Mouse (Mus musculus): ENCODE measurements at regions not wholly inside any gene's neighbourhood (a gene's known extent, or its start where the extent isn't known, plus 50 kb on each side); places are given as distances from the start of the nearest gene placed in this dataset.

- DNase-seq, result peak; percentile 39 to 57
Observed at GRCm38 (mm10) chr12:32757441-32758119, 61.8 kb upstream of the Nampt start.

GRCm38 (mm10) chr12:32758150-32758549 lies 61.2 kb upstream of the Nampt start:
- DNase-seq, result no peak

- DNase-seq, result no peak
Observed at GRCm38 (mm10) chr12:32760627-32761026, 58.7 kb upstream of the Nampt start.

GRCm38 (mm10) chr12:32761055-32761454 lies 58.3 kb upstream of the Nampt start:
- no peak for DNase-seq

GRCm38 (mm10) chr12:32764271-32764670 lies 55.1 kb upstream of the Nampt start:
- DNase-seq, result no peak

GRCm38 (mm10) chr12:32764747-32765146 lies 54.6 kb upstream of the Nampt start:
- no peak for DNase-seq

- DNase-seq, result peak; percentile 26 to 45
Observed at GRCm38 (mm10) chr12:32765861-32766260, 53.5 kb upstream of the Nampt start.

GRCm38 (mm10) chr12:32766575-32766974 lies 52.8 kb upstream of the Nampt start:
- no peak for DNase-seq

GRCm38 (mm10) chr12:32767206-32768081 lies 51.9 kb upstream of the Nampt start:
- peak; percentile 32 to 62 for DNase-seq

GRCm38 (mm10) chr12:32768082-32768743 lies 51.1 kb upstream of the Nampt start:
- DNase-seq, result peak; percentile 96 to 97

GRCm38 (mm10) chr12:32768744-32769535 lies 50.4 kb upstream of the Nampt start:
- peak; percentile 32 to 70 for DNase-seq

All from kidney, adult 8-10 months (tissue).